In the genomic region with DNA sequence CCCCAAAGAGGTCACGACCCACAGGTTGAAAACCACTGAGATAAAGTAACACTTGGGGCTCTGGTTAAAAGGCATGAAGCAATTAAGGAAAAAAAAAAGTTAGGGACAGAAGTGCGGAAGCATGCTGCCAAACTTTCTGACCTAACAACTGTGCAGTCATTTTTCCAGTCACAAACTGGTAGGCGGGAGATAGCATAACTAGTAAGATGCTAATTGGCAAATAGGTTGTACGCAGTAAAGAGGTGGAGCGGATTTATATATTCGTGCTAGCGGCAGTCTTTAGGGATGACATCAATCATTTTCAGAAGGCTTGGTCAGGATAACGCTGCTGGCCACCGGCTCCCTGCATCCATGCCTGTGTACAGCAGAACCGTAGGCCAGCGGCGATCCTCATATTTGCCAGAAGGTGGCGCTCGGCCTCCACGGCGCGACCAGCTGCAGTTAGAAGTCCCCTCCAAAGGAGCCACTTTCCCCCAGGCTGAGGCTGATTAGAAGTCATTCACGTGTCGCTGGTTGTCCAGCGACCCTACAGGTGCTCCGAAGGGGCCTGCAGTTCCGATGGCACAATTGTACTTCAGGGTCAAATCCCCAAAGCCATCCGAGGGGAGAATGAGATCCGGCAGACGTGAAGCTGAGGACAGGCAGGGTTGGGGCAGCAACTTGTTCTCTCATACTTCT, we compare ENCODE assay signal across 8 mouse cellular contexts. TPM values are rescaled to one million over a fixed set of nuclear protein-coding genes. Genes with fewer than 3 reads are reported as not detected.
DNase-seq lines count a peak whose midpoint lies in the region; ATAC-seq and TF ChIP-seq lines count a peak whose summit lies in the region.

No protein-coding gene starts in this region.

- TF ChIP-seq CTCF in lung, adult 2 months (IDR thresholded peaks at IDR 0.05; ENCODE audit: insufficient read depth, low read length) = peak; percentile 94
- TF ChIP-seq CTCF in thymus, adult 2 months (IDR thresholded peaks at IDR 0.05; ENCODE audit: borderline replicate concordance, control insufficient read depth, extremely low read depth, insufficient read depth, low read length, poor library complexity) = peak; percentile 98

- intact Hi-C loops in heart, postnatal 25 days (cut with DNase I) = loop anchor here (1.0 to 10.0 kb wide), 10 partner anchors 70 to 1223 kb away; no protein-coding TSS in a partner anchor

- peak overlapping the region; percentile 64; the same call in 1 of the 2 replicates for H3K27ac ChIP-seq in forebrain, embryonic 15.5 days (replicated peaks)
- no peak overlapping the region for H3K27ac ChIP-seq in thymus, adult 2 months (ENCODE audit: control insufficient read depth, insufficient read depth, low read length)

- H3K9me3 ChIP-seq in forebrain, embryonic 15.5 days = no peaks in the 10 kb centered on the region

- peak overlapping the region; percentile 30; the same call in 1 of the 2 replicates for H3K9ac ChIP-seq in forebrain, embryonic 15.5 days (replicated peaks)

- no peaks in the 10 kb centered on the region for H3K36me3 ChIP-seq in forebrain, embryonic 15.5 days
- H3K36me3 ChIP-seq in thymus, adult 2 months (ENCODE audit: control insufficient read depth, insufficient read depth, low read length) = no peaks in the 10 kb centered on the region

- peak overlapping the region; percentile 41 for H3K4me3 ChIP-seq in forebrain, embryonic 15.5 days
- peak overlapping the region; percentile 15 for H3K4me3 ChIP-seq in lung, adult 2 months (replicated peaks; ENCODE audit: extremely low read depth, low read depth, low read length)
- peak overlapping the region; percentile 33 for H3K4me3 ChIP-seq in thymus, adult 2 months (ENCODE audit: control insufficient read depth, insufficient read depth, low read length)

- peaks cover 25% of the 10 kb centered on the region for H3K4me1 ChIP-seq in forebrain, embryonic 15.5 days
- H3K4me1 ChIP-seq in lung, adult 2 months (ENCODE audit: control insufficient read depth, insufficient read depth, low read length) = peaks cover 3% of the 10 kb centered on the region; the same call in 1 of the 2 replicates
- peaks cover 17% of the 10 kb centered on the region for H3K4me1 ChIP-seq in thymus, adult 2 months (replicated peaks; ENCODE audit: control insufficient read depth, insufficient read depth, low read length)

- DNase-seq in CD8-positive naive resting alpha-beta T cell, adult 2 months (ENCODE audit: low read depth in 2 of 2, low spot score in 2 of 2) = peak; percentile 80 to 82
- DNase-seq in c-Kit-positive CD71-positive TER-119-positive erythroid progenitor cells, embryonic 14.5 days (ENCODE audit: low spot score) = peak; percentile 37
- peak; percentile 71 for DNase-seq in heart, postnatal 25 days (ENCODE audit: low spot score)
- peak; percentile 76 to 94 for DNase-seq in layer of hippocampus, adult 18-20 months (ENCODE audit: low spot score in 2 of 2)
- peak; percentile 91 for DNase-seq in lung, adult 2 months
- DNase-seq in thymus, adult 2 months = peak; percentile 87

- 0 out of 2 replicates have a peak, but pooled peaks cover 3% of the 10 kb centered on the region for H3K27me3 ChIP-seq in forebrain, embryonic 15.5 days
- no peaks in the 10 kb centered on the region; the same call in 1 of the 2 replicates for H3K27me3 ChIP-seq in thymus, adult 2 months (ENCODE audit: control insufficient read depth, insufficient read depth, low read length)

- TF ChIP-seq POLR2A in lung, adult 2 months (IDR thresholded peaks at IDR 0.05; ENCODE audit: borderline replicate concordance, extremely low read depth, low read depth, low read length) = no peak
- TF ChIP-seq POLR2A in thymus, adult 2 months (IDR thresholded peaks at IDR 0.05; ENCODE audit: control insufficient read depth, extremely low read depth, insufficient read depth, low read length, poor library complexity) = no peak

- WGBS in forebrain, embryonic 15.5 days = 8% methylated on average over 25 of the region's 25 CpGs
- WGBS in lung, adult 2 months = 10% methylated on average over 25 of the region's 25 CpGs
- WGBS in thymus, adult 2 months = 13% methylated on average over 25 of the region's 25 CpGs

- H3K4me2 ChIP-seq in forebrain, embryonic 15.5 days (replicated peaks) = peak overlapping the region; percentile 58

- ATAC-seq in forebrain, embryonic 15.5 days (replicated peaks) = peak; percentile 62; the same call in 1 of the 2 replicates
- peak; percentile 55 for ATAC-seq in neutrophil, adult 5-6 weeks (ENCODE audit: extremely low read depth, insufficient number of reproducible peaks, low FRiP score, poor library complexity, severe bottlenecking)

RNA-seq across cellular contexts. Expression of gene Id2, which starts 4.8 kb away (rescaled TPM):
- 509 and 581 TPM in 2 replicates for polyA plus RNA-seq in forebrain, embryonic 15.5 days (2015; fragmentation: Nextera tagmentation; extraction: Ambion mirVana)
- 10 to 100 TPM; 12.6 TPM for total RNA-seq in heart, postnatal 25 days (2021)
- total RNA-seq in layer of hippocampus, adult 18-20 months (2021) = 10 to 100 TPM; 84.9 to 98.6 TPM
- 130 and 131 TPM in 2 replicates for polyA plus RNA-seq in lung, adult 2 months (2012; rRNA removed)
- total RNA-seq in neutrophil, adult 5-6 weeks (2017) = 18.7 and 33.8 TPM in 2 replicates
- polyA plus RNA-seq in thymus, adult 2 months (2012; rRNA removed) = 114 and 118 TPM in 2 replicates

Comparison
In these comparisons a context has a peak if more than half of its experiments do, and no peak if none do; other contexts are left out.
1. DNase-seq: peak in every context shown above with its lines; median percentile 91 in lung, adult 2 months; 87 in thymus, adult 2 months; 85 in layer of hippocampus, adult 18-20 months; 81 in CD8-positive naive resting alpha-beta T cell, adult 2 months; 71 in heart, postnatal 25 days; 37 in c-Kit-positive CD71-positive TER-119-positive erythroid progenitor cells, embryonic 14.5 days.